Comparison of ENCODE assay signal across 14 mouse cellular contexts in genomic region chrX:106092939-106093338, GRCm38 (mm10). TPM values are rescaled to one million over a fixed set of nuclear protein-coding genes. Genes with fewer than 3 reads are reported as not detected.
A peak's percentile ranks its signal among the peaks of the same experiment; 100 is the strongest.
DNase-seq lines count a peak whose midpoint lies in the region; ATAC-seq and TF ChIP-seq lines count a peak whose summit lies in the region.
"Had no signal": no experiment of that assay in that cellular context is flagged by ENCODE, and none has a peak within 500 bp of the region (broad histone marks: within the 10 kb centered on the region; RNA-seq: fewer than 3 reads in every experiment).

No protein-coding gene starts in this region.

- no peaks in the 10 kb centered on the region for H3K9me3 ChIP-seq in forebrain, embryonic 10.5 days
- H3K9me3 ChIP-seq in forebrain, postnatal 0 days (ENCODE audit: low read length), result no peaks in the 10 kb centered on the region
- no peaks in the 10 kb centered on the region for H3K9me3 ChIP-seq in kidney, embryonic 16.5 days (ENCODE audit: low read length)

- H3K27me3 ChIP-seq in forebrain, embryonic 10.5 days (ENCODE audit: poor library complexity, severe bottlenecking), result peaks cover 34% of the 10 kb centered on the region
- H3K27me3 ChIP-seq in forebrain, postnatal 0 days (ENCODE audit: insufficient read depth, low read length), result no peaks in the 10 kb centered on the region
- H3K27me3 ChIP-seq in kidney, embryonic 16.5 days (ENCODE audit: insufficient read depth, low read length), result no peaks in the 10 kb centered on the region; the same call in 1 of the 2 replicates

- peaks cover 21% of the 10 kb centered on the region for H3K4me1 ChIP-seq in forebrain, embryonic 10.5 days
- H3K4me1 ChIP-seq in forebrain, postnatal 0 days (ENCODE audit: insufficient read depth), result no peaks in the 10 kb centered on the region
- H3K4me1 ChIP-seq in kidney, embryonic 16.5 days (ENCODE audit: insufficient read depth, low read length), result peaks cover 6% of the 10 kb centered on the region; the same call in 1 of the 2 replicates

- no peak overlapping the region for H3K4me2 ChIP-seq in forebrain, postnatal 0 days (ENCODE audit: low read depth)
- no peak overlapping the region for H3K4me2 ChIP-seq in kidney, embryonic 16.5 days (replicated peaks; ENCODE audit: low read depth, low read length)

- H3K36me3 ChIP-seq in forebrain, embryonic 10.5 days (replicated peaks), result peaks cover 5% of the 10 kb centered on the region; the same call in 1 of the 2 replicates
- no peaks in the 10 kb centered on the region for H3K36me3 ChIP-seq in forebrain, postnatal 0 days (ENCODE audit: insufficient read depth)
- no peaks in the 10 kb centered on the region for H3K36me3 ChIP-seq in kidney, embryonic 16.5 days (ENCODE audit: insufficient read depth, low read length)

- no peak for TF ChIP-seq CTCF in forebrain, postnatal 0 days (IDR thresholded peaks at IDR 0.05; ENCODE audit: low read depth)

- H3K27ac ChIP-seq in forebrain, embryonic 10.5 days, result peak overlapping the region; percentile 73
- H3K27ac ChIP-seq in forebrain, postnatal 0 days (ENCODE audit: low read depth, low read length), result no peak overlapping the region
- H3K27ac ChIP-seq in kidney, embryonic 16.5 days (ENCODE audit: low read length), result peak overlapping the region; percentile 75

- ATAC-seq in forebrain, postnatal 0 days, result no peak
- peak; percentile 69 for ATAC-seq in kidney, embryonic 16.5 days (ENCODE audit: low FRiP score, low TSS enrichment)
- ATAC-seq: activated CD4-positive, CD25-positive, alpha-beta regulatory T cell, adult 4 months; hindbrain, embryonic 16.5 days had no signal

- peak; percentile 17 for DNase-seq in forebrain, embryonic 10.5 days (ENCODE audit: extremely low spot score, low spot score)
- no peak for DNase-seq in forebrain, postnatal 0 days
- no peak for DNase-seq in kidney, postnatal 10 days
- DNase-seq in embryo, embryonic 11 days, result peak; percentile 20
- peak; percentile 33 for DNase-seq in mesoderm, embryonic 11.5 days (ENCODE audit: low read depth, low spot score)
- no peak for DNase-seq in lung, postnatal 10 days
- DNase-seq in right cerebral cortex, adult 18-20 months, result no peak
- DNase-seq: cerebellum, postnatal 14 days; layer of hippocampus, adult 9-11 months; liver had no signal

- WGBS in forebrain, embryonic 10.5 days, result 23% methylated on average over 5 of the region's 5 CpGs
- 31% methylated on average over 5 of the region's 5 CpGs for WGBS in forebrain, postnatal 0 days
- 54% methylated on average over 5 of the region's 5 CpGs for WGBS in kidney, embryonic 16.5 days

- H3K4me3 ChIP-seq in forebrain, embryonic 10.5 days, result no peak overlapping the region
- no peak overlapping the region for H3K4me3 ChIP-seq in forebrain, postnatal 0 days (ENCODE audit: low read depth, low read length)
- H3K4me3 ChIP-seq in kidney, embryonic 16.5 days (ENCODE audit: low read length), result no peak overlapping the region
- H3K4me3 ChIP-seq: erythroblast, embryonic 14.5 days had no signal

- no peak overlapping the region for H3K9ac ChIP-seq in forebrain, postnatal 0 days
- H3K9ac ChIP-seq in kidney, embryonic 16.5 days (replicated peaks; ENCODE audit: low read length), result 0 out of 2 replicates have a peak overlapping the region, but pooled peaks have one; percentile 35

RNA-seq across cellular contexts. Expression of gene Tlr13, which starts 50.1 kb away (rescaled TPM):
- polyA plus RNA-seq in forebrain, embryonic 10.5 days (2016; fragmentation: Nextera tagmentation; extraction: Ambion mirVana), result 0.10 and 0.12 TPM in 2 replicates
- 0.85 and 1.5 TPM in 2 replicates for total RNA-seq in forebrain, postnatal 0 days (2014; rRNA removed)
- polyA plus RNA-seq in forebrain, postnatal 0 days (2015; fragmentation: Nextera tagmentation; extraction: Ambion mirVana), result 0.30 and 0.45 TPM in 2 replicates
- 0.40 and 0.44 TPM in 2 replicates for polyA plus RNA-seq in kidney, embryonic 16.5 days (2015; fragmentation: Nextera tagmentation; extraction: Ambion mirVana)
- polyA plus RNA-seq: erythroblast, embryonic 14.5 days had no signal

Comparison
In these comparisons a context has a peak if more than half of its experiments do, and no peak if none do; other contexts are left out.
1. DNase-seq: peak in forebrain, embryonic 10.5 days (single experiment), embryo, embryonic 11 days (single experiment) and mesoderm, embryonic 11.5 days (single experiment); none in forebrain, postnatal 0 days (single experiment), kidney, postnatal 10 days (single experiment), lung, postnatal 10 days (single experiment) and right cerebral cortex, adult 18-20 months (single experiment).